Mouse (Mus musculus) MEL (cell line): ENCODE data around the gene Slc25a24. TPM values are rescaled to one million over a fixed set of nuclear protein-coding genes. Genes with fewer than 3 reads are reported as not detected.

Experiments used
- DNase-seq: peaks from one replicate; pipeline ENCODE4 v3.0.0; 2011; ENCODE audit warnings: low read depth, low spot score
- H3K27ac ChIP-seq: 2 replicates; pipeline ENCODE4 v1.5.1; 2012; ENCODE audit warnings: low read depth, mild to moderate bottlenecking, control low read depth, low read length, moderate library complexity; ENCODE audit not compliant: control insufficient read depth
- H3K27me3 ChIP-seq, 2 experiments: fragments of 150-350 bp in 1 of 2; sonication (generic) in 1 of 2; 2 replicates each; pipeline ENCODE4 v1.6.1; 2012; ENCODE audit warnings: low read length in 2 of 2, mild to moderate bottlenecking in 2 of 2, improper control_type of control experiment in 1 of 2, moderate library complexity in 1 of 2; ENCODE audit not compliant: insufficient read depth in 2 of 2, control insufficient read depth in 1 of 2
- H3K36me3 ChIP-seq, 2 experiments: 2 replicates each; pipeline ENCODE4 v1.6.1; 2012 to 2014; ENCODE audit warnings: low read length in 2 of 2, improper control_type of control experiment in 1 of 2, inconsistent platforms in 1 of 2, mild to moderate bottlenecking in 1 of 2; ENCODE audit not compliant: insufficient read depth in 2 of 2, control insufficient read depth in 1 of 2
- H3K4me1 ChIP-seq, 2 experiments: fragments of 150-350 bp in 1 of 2; sonication (generic) in 1 of 2; 2 replicates each; pipeline ENCODE4 v1.6.1; 2012; ENCODE audit warnings: low read length in 2 of 2, improper control_type of control experiment in 1 of 2, mild to moderate bottlenecking in 1 of 2; ENCODE audit not compliant: insufficient read depth in 2 of 2, control insufficient read depth in 1 of 2
- H3K4me3 ChIP-seq, 2 experiments: fragments of 150-350 bp in 1 of 2; sonication (generic) in 1 of 2; 2 replicates each; pipeline ENCODE4 v1.5.1; 2012; ENCODE audit warnings: low read depth in 2 of 2, low read length in 2 of 2, mild to moderate bottlenecking in 2 of 2, moderate library complexity in 2 of 2, control low read depth in 1 of 2, improper control_type of control experiment in 1 of 2; ENCODE audit not compliant: control insufficient read depth in 1 of 2, insufficient read depth in 1 of 2
- H3K79me2 ChIP-seq: 2 replicates; pipeline ENCODE4 v1.6.1; 2012; ENCODE audit warnings: mild to moderate bottlenecking, low read length, moderate library complexity; ENCODE audit not compliant: control insufficient read depth, poor library complexity, insufficient read depth
- H3K9ac ChIP-seq: 2 replicates; pipeline ENCODE4 v1.6.1; 2012; ENCODE audit warnings: low read depth, mild to moderate bottlenecking, control low read depth, low read length, moderate library complexity; ENCODE audit not compliant: control insufficient read depth, poor library complexity, severe bottlenecking
- H3K9me3 ChIP-seq: fragments of 150-350 bp; sonication (generic); replicated peaks from 2 replicates; pipeline ENCODE4 v1.6.1; 2012; ENCODE audit warnings: mild to moderate bottlenecking, low read length, improper control_type of control experiment, moderate library complexity; ENCODE audit not compliant: insufficient read depth
- CTCF ChIP-seq, 3 experiments: IDR thresholded peaks in 2 of 3; conservative IDR thresholded peaks in 1 of 3; 2 replicates each; pipeline ENCODE4 v1.5.1; 2011 to 2012; ENCODE audit warnings: low read length in 3 of 3, low read depth in 2 of 3, mild to moderate bottlenecking in 2 of 3, improper control_type of control experiment in 1 of 3, inconsistent platforms in 1 of 3, mixed read lengths in 1 of 3, moderate library complexity in 1 of 3; ENCODE audit not compliant: control insufficient read depth in 1 of 3, insufficient read depth in 1 of 3, poor library complexity in 1 of 3, severe bottlenecking in 1 of 3
- E2F4 ChIP-seq: IDR thresholded peaks from 2 replicates; pipeline ENCODE4 v1.6.1; 2011; ENCODE audit warnings: low read depth, low read length, improper control_type of control experiment, borderline replicate concordance
- ELF1 ChIP-seq: IDR thresholded peaks from 2 replicates; pipeline ENCODE4 v1.6.1; 2014; ENCODE audit warnings: low read depth, mild to moderate bottlenecking, inconsistent platforms, low read length, improper control_type of control experiment, moderate library complexity
- ETS1 ChIP-seq: IDR thresholded peaks from 2 replicates; pipeline ENCODE4 v1.6.1; 2012; ENCODE audit warnings: low read depth, mild to moderate bottlenecking, inconsistent platforms, low read length, improper control_type of control experiment, moderate library complexity
- JUND ChIP-seq: IDR thresholded peaks from 2 replicates; pipeline ENCODE4 v1.6.1; 2011; ENCODE audit warnings: low read depth, mild to moderate bottlenecking, improper control_type of control experiment, low read length
- KAT2A ChIP-seq: conservative IDR thresholded peaks from 2 replicates; pipeline ENCODE4 v1.6.1; 2012; ENCODE audit warnings: low read depth, low read length, improper control_type of control experiment, inconsistent platforms
- MAX ChIP-seq: IDR thresholded peaks from 2 replicates; pipeline ENCODE4 v1.6.1; 2011; ENCODE audit warnings: low read length, improper control_type of control experiment
- MAZ ChIP-seq: IDR thresholded peaks from 2 replicates; pipeline ENCODE4 v1.6.1; 2012; ENCODE audit warnings: low read depth, mild to moderate bottlenecking, inconsistent platforms, low read length, improper control_type of control experiment
- MXI1 ChIP-seq: IDR thresholded peaks from 2 replicates; pipeline ENCODE4 v1.6.1; 2011; ENCODE audit warnings: mild to moderate bottlenecking, low read depth, low read length, improper control_type of control experiment
- MYC ChIP-seq: IDR thresholded peaks from 2 replicates; pipeline ENCODE4 v1.6.1; 2011; ENCODE audit warnings: low read depth, mild to moderate bottlenecking, low read length, improper control_type of control experiment, moderate library complexity
- NRF1 ChIP-seq: IDR thresholded peaks from 2 replicates; pipeline ENCODE4 v1.6.1; 2014; ENCODE audit warnings: low read depth, mild to moderate bottlenecking, inconsistent platforms, low read length, improper control_type of control experiment, moderate library complexity; ENCODE audit not compliant: poor library complexity, insufficient read depth, severe bottlenecking
- RAD21 ChIP-seq: IDR thresholded peaks from 2 replicates; pipeline ENCODE4 v1.6.1; 2011; ENCODE audit warnings: mild to moderate bottlenecking, low read depth, low read length, improper control_type of control experiment
- RCOR1 ChIP-seq: IDR thresholded peaks from 2 replicates; pipeline ENCODE4 v1.6.1; 2012; ENCODE audit warnings: low read depth, mild to moderate bottlenecking, inconsistent platforms, low read length, improper control_type of control experiment
- SIN3A ChIP-seq: IDR thresholded peaks from 2 replicates; pipeline ENCODE4 v1.6.1; 2012; ENCODE audit warnings: low read length, improper control_type of control experiment, inconsistent platforms
- SMC3 ChIP-seq: IDR thresholded peaks from 2 replicates; pipeline ENCODE4 v1.6.1; 2011; ENCODE audit warnings: low read depth, low read length, improper control_type of control experiment
- TAL1 ChIP-seq: IDR thresholded peaks from 2 replicates; pipeline ENCODE4 v1.6.1; 2012; ENCODE audit warnings: mild to moderate bottlenecking, inconsistent platforms, low read length, moderate library complexity, mixed read lengths
- TBP ChIP-seq: IDR thresholded peaks from 2 replicates; pipeline ENCODE4 v1.8.0; 2011; ENCODE audit warnings: low read depth, low read length, improper control_type of control experiment
- TCF12 ChIP-seq: IDR thresholded peaks from 2 replicates; pipeline ENCODE4 v1.6.1; 2014; ENCODE audit warnings: low read depth, mild to moderate bottlenecking, inconsistent platforms, low read length, improper control_type of control experiment, moderate library complexity
- UBTF ChIP-seq: IDR thresholded peaks from 2 replicates; pipeline ENCODE4 v1.6.1; 2012; ENCODE audit warnings: low read depth, mild to moderate bottlenecking, inconsistent platforms, low read length, improper control_type of control experiment, moderate library complexity, borderline replicate concordance; ENCODE audit not compliant: insufficient read depth
- USF2 ChIP-seq, 2 experiments: IDR thresholded peaks; 2 replicates each; pipeline ENCODE4 v1.6.1; 2011 to 2012; ENCODE audit warnings: improper control_type of control experiment in 2 of 2, low read length in 2 of 2, borderline replicate concordance in 1 of 2, inconsistent platforms in 1 of 2, low read depth in 1 of 2, mild to moderate bottlenecking in 1 of 2; ENCODE audit not compliant: insufficient read depth in 1 of 2
- ZC3H11A ChIP-seq: IDR thresholded peaks from 2 replicates; pipeline ENCODE4 v1.6.1; 2012; ENCODE audit warnings: low read depth, mild to moderate bottlenecking, inconsistent platforms, low read length, improper control_type of control experiment
- polyA plus RNA-seq, 2 experiments: library from polyadenylated mRNA; stranded (reverse) in 1 of 2; unstranded in 1 of 2; fragments of >175 nt in 1 of 2; fragments of >200 nt in 1 of 2; gene quantifications; 2 replicates each; pipeline versions ENCODE4 v1.2.1 to v1.2.4; 2012; ENCODE audit warnings: low replicate concordance in 2 of 2, low read depth in 1 of 2; ENCODE audit not compliant: insufficient read length in 2 of 2, insufficient read depth in 1 of 2, missing spikeins in 1 of 2
- total RNA-seq: library from RNA; depleted of rRNA; stranded (reverse); fragments of 300-350 nt; gene quantifications from 2 replicates; pipeline ENCODE4 v1.2.3, GENCODE M21; 2012

Slc25a24 gene
- total and polyA plus RNA-seq, 3 experiments = 5.6 to 14.3 TPM; not detected in 1

DNA sequence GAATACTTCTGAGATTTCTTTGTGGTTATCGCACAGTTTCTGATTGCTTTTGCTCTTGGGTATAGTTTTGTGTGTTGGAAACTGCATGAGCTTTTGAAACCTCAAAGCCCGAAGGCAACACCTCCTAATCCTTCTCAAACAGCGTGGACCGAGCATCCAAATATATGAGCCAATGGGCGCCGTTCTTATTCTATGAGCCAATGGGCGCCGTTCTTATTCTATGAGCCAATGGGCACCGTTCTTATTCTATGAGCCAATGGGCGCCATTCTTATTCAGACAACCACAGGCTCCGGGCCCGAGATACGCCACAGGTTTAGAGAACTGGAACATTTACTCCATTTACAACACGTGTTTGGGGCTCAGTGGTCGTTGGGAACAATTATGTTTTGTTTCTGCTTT, 11.1 kb downstream of the Slc25a24 start:
- Histone ChIP-seq H3K4me1 (peaks cover 0 to 12% of the 10 kb centered on the region in 2 experiments; a peak in 1 of 4 replicates), H3K27ac (no peak overlapping the region), H3K9me3 (no peaks in the 10 kb centered on the region), H3K79me2 (no peaks in the 10 kb centered on the region), H3K9ac (no peak overlapping the region), H3K4me3 (no peak overlapping the region), H3K36me3 (peaks cover 0 to 3% of the 10 kb centered on the region in 2 experiments; a peak in 2 of 4 replicates), H3K27me3 (no peaks in the 10 kb centered on the region)
- TF ChIP-seq ETS1 (no peak), TBP (no peak), RCOR1 (no peak), ZC3H11A (no peak), MAZ (no peak), ELF1 (no peak), UBTF (no peak), TAL1 (no peak), KAT2A (no peak), MAX (no peak), SIN3A (no peak)
- DNase-seq = no peak

DNA sequence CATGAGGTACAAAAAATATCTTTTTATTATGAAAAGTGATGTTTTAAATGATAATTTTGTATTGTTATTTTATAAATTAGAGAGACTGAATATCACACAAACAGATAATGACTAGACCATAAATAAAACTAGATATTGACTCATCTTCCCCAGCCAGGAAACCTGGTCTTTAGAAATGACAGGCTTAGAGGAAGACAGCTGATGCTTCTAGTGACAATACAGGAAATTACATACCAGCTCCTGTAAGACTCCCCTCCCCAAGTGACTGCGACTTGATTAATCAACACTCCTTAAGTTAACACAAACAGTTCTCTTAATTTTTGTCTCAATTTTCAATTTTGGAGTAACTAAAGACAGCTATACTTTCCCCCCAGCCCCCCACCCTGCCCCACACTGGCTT, 12.4 kb downstream of the Slc25a24 start:
- no peak overlapping the region for H3K9ac ChIP-seq
- no peaks in the 10 kb centered on the region for H3K27me3 ChIP-seq
- TF ChIP-seq E2F4 (no peak), ZC3H11A (no peak), MXI1 (no peak), CTCF (IDR thresholded peaks at IDR 0.05 in 2 of 3, conservative IDR thresholded peaks at IDR 0.05 in 1 of 3; ENCODE audit: control insufficient read depth in 1 of 3, insufficient read depth in 1 of 3, low read depth in 2 of 3, low read length in 3 of 3, poor library complexity in 1 of 3, severe bottlenecking in 1 of 3) (no peak)
- H3K27ac ChIP-seq = no peak overlapping the region
- H3K36me3 ChIP-seq = no peaks in the 10 kb centered on the region; a peak in 1 of 4 replicates
- no peaks in the 10 kb centered on the region for H3K79me2 ChIP-seq
- 0 out of 4 replicates have a peak, but pooled peaks cover 0 to 1% of the 10 kb centered on the region in 2 experiments for H3K4me1 ChIP-seq
- H3K4me3 ChIP-seq = no peak overlapping the region
- no peaks in the 10 kb centered on the region for H3K9me3 ChIP-seq
- no peak for DNase-seq

- Histone ChIP-seq H3K9me3 (no peaks in the 10 kb centered on the region), H3K4me1 (no peaks in the 10 kb centered on the region), H3K79me2 (no peaks in the 10 kb centered on the region), H3K27me3 (no peaks in the 10 kb centered on the region), H3K9ac (no peak overlapping the region), H3K36me3 (no peaks in the 10 kb centered on the region; a peak in 1 of 4 replicates), H3K4me3 (no peak overlapping the region), H3K27ac (no peak overlapping the region)
- DNase-seq = no peak
- no peak for TF ChIP-seq SIN3A
- TF ChIP-seq USF2 (IDR thresholded peaks at IDR 0.05; ENCODE audit: borderline replicate concordance in 1 of 2, insufficient read depth in 1 of 2, low read depth in 1 of 2, low read length in 2 of 2) = no peak
- no peak for TF ChIP-seq NRF1
- no peak for TF ChIP-seq JUND
- TF ChIP-seq MYC = no peak
- no peak for TF ChIP-seq SMC3
- no peak for TF ChIP-seq UBTF
- TF ChIP-seq MAZ = no peak
- no peak for TF ChIP-seq ELF1
- TF ChIP-seq TCF12 = no peak
- no peak for TF ChIP-seq RCOR1
- no peak for TF ChIP-seq MXI1
- TF ChIP-seq RAD21 = no peak
Observed at GRCm38 (mm10) chr3:109152561-109152960, 29.6 kb downstream of the Slc25a24 start.
